Mouse (Mus musculus) G1E (cell line): ENCODE results near the gene Gabbr2. TPM values are rescaled to one million over a fixed set of nuclear protein-coding genes. Genes with fewer than 3 reads are reported as not detected.

Experiments used
- ATAC-seq: 2 replicates; pipeline ENCODE4 v1.8.0; 2016; ENCODE audit warnings: mild to moderate bottlenecking; ENCODE audit not compliant: insufficient number of reproducible peaks, poor library complexity, low FRiP score, severe bottlenecking; ENCODE audit errors: extremely low read depth
- DNase-seq: peaks from one replicate; pipeline ENCODE4 v3.0.0; 2012; ENCODE audit warnings: low spot score
- H3K27me3 ChIP-seq: 2 replicates; pipeline ENCODE4 v1.6.1; 2012; ENCODE audit warnings: mild to moderate bottlenecking, low read length, inconsistent platforms; ENCODE audit not compliant: insufficient read depth
- H3K36me3 ChIP-seq: replicated peaks from 2 replicates; pipeline ENCODE3; 2012; ENCODE audit warnings: mild to moderate bottlenecking, inconsistent platforms
- H3K4me1 ChIP-seq: 2 replicates; pipeline ENCODE4 v1.6.1; 2012; ENCODE audit warnings: low read depth, low read length, inconsistent platforms, mixed read lengths; ENCODE audit not compliant: insufficient read depth
- H3K4me3 ChIP-seq: 2 replicates; pipeline ENCODE4 v1.5.1; 2012; ENCODE audit warnings: low read depth, mild to moderate bottlenecking, inconsistent platforms, low read length, moderate library complexity, mixed read lengths
- H3K9me3 ChIP-seq: replicated peaks from 2 replicates; pipeline ENCODE4 v1.6.1; 2012; ENCODE audit warnings: inconsistent platforms
- CTCF ChIP-seq: IDR thresholded peaks from 2 replicates; pipeline ENCODE4 v1.5.1; 2012; ENCODE audit warnings: low read depth, low read length, inconsistent platforms, mixed read lengths
- GATA1 ChIP-seq: IDR thresholded peaks from 2 replicates; pipeline ENCODE4 v1.6.1; 2012; ENCODE audit warnings: borderline replicate concordance, low read length, inconsistent platforms, mixed read lengths
- GATA2 ChIP-seq: IDR thresholded peaks from 2 replicates; pipeline ENCODE4 v1.6.1; 2012; ENCODE audit warnings: low read depth, low read length, inconsistent platforms, borderline replicate concordance
- POLR2AphosphoS5 ChIP-seq: IDR thresholded peaks from 2 replicates; pipeline ENCODE4 v1.6.1; 2012; ENCODE audit warnings: low read depth, low read length, inconsistent platforms; ENCODE audit not compliant: insufficient replicate concordance
- TAL1 ChIP-seq: conservative IDR thresholded peaks from 2 replicates; pipeline ENCODE4 v1.6.1; 2012; ENCODE audit warnings: low read depth, low read length, inconsistent platforms, mixed read lengths
- polyA plus RNA-seq: library from polyadenylated mRNA; stranded (reverse); fragments of >175 nt; gene quantifications from 2 replicates; pipeline ENCODE4 v1.2.3, GENCODE M21; 2012
- total RNA-seq, 2 experiments: library from RNA; stranded (forward) in 1 of 2; stranded (reverse) in 1 of 2; fragments of 200-1000 nt in 1 of 2; fragments of >200 nt in 1 of 2; fragmentation: Nextera tagmentation in 1 of 2; gene quantifications; 2 replicates each; pipeline ENCODE4 v1.2.3; 2014 to 2017

Gabbr2 gene
- total and polyA plus RNA-seq, 3 experiments = 0.05 TPM; not detected in 2

DNA sequence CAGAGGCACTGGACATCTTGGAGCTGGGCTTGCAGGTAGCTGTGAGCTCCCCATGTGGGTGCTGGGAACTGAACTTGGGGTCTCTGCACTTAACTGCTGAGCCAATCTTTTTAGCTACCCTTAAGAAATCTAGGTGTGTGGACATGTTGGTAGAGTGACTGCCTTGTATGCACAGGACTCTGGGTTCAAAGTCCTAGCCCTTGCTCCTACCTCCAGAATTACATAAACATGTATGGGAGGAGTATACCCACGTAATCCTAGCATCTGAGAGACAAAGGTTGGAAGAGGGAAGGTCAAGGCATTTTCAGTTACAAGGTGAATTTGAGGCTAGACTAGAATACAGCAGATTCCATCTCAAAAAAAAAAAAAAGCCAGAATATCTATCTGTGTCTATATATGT, 336.4 kb downstream of the Gabbr2 start:
- DNase-seq (no peak), ATAC-seq (no peak)
- Histone ChIP-seq H3K36me3 (no peaks in the 10 kb centered on the region), H3K27me3 (peaks cover 22% of the 10 kb centered on the region), H3K4me1 (peaks cover 2% of the 10 kb centered on the region; the same call in 1 of the 2 replicates), H3K9me3 (peaks cover 4% of the 10 kb centered on the region), H3K4me3 (no peak overlapping the region)
- TF ChIP-seq POLR2AphosphoS5 (no peak), TAL1 (no peak)

DNA sequence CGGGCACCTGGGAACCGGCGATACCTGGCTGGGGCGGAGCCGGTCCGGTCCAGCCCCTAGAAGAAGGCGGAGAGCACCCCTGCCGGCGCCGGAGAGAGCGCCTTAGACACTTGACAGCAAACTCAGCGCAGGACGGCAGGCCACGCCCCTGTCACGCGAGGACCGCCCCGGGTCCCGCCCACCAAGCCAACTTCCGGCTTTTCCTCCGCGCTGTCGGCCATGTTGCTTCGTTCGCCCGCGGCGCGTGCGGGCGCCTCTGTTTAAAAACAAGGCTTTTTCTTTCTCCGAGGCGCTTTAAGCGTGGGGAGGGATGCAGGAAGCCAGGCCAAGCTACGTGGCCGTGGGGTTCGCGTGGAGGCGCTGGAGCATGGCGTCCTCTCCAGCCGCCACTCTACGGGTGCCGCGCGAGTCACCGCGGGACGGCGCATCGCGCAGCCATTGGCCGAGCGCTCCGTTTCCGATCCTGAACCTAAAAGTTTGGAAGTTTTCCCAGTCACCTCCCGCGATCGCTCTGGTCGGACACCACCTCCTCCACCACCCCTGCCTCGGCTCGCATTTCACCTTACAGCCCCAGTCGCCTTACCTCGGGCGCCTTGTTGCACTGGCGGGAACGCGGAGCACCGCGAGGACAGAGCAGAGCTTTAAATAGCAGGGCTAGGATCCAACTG, 341.5 kb downstream of the Gabbr2 start, which contains the start of gene Tbc1d2:
Tbc1d2 (minus strand) TSS at position 124 of the 668 bp plus-strand sequence.
- TF ChIP-seq GATA1 = no peak
- no peak for TF ChIP-seq POLR2AphosphoS5
- no peak for TF ChIP-seq TAL1
- no peak for TF ChIP-seq CTCF
- TF ChIP-seq GATA2 = no peak
- peak within 1 kb of the TSS; percentile 30; the same call in 1 of the 2 replicates for H3K4me3 ChIP-seq
- H3K36me3 ChIP-seq = no peaks in the 10 kb centered on the region
- peaks cover 31% of the 10 kb centered on the region for H3K27me3 ChIP-seq
- ATAC-seq (no peak), DNase-seq (no peak)
- no peaks in the 10 kb centered on the region for H3K4me1 ChIP-seq
- H3K9me3 ChIP-seq = peaks cover 12% of the 10 kb centered on the region

DNA sequence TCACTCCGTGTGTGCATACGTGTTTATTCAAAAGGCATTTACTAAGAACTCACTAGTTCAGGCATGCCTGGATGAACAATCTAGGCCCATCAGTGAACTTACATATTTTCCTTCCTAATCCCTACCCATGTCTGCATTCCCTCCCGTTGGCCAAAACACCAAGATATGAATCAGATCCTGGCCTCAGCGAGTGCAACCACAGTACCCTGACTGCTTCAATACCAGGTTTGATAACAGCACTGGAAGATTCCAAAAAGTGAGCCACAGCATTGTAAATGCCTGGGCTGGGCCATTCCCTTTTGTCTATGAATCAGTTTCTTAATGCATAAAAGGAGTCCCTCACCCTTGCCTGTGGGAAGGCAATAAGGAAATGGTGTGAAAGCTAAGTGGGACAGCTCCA, 342.5 kb downstream of the Gabbr2 start:
- H3K4me1 ChIP-seq = no peaks in the 10 kb centered on the region
- peaks cover 12% of the 10 kb centered on the region for H3K9me3 ChIP-seq
- no peaks in the 10 kb centered on the region for H3K36me3 ChIP-seq
- TF ChIP-seq POLR2AphosphoS5 = no peak
- TF ChIP-seq TAL1 = no peak
- TF ChIP-seq GATA2 = no peak
- TF ChIP-seq CTCF = no peak
- TF ChIP-seq GATA1 = no peak
- H3K27me3 ChIP-seq = peaks cover 32% of the 10 kb centered on the region
- no peak overlapping the region for H3K4me3 ChIP-seq
- no peak for ATAC-seq
- DNase-seq = no peak

DNA sequence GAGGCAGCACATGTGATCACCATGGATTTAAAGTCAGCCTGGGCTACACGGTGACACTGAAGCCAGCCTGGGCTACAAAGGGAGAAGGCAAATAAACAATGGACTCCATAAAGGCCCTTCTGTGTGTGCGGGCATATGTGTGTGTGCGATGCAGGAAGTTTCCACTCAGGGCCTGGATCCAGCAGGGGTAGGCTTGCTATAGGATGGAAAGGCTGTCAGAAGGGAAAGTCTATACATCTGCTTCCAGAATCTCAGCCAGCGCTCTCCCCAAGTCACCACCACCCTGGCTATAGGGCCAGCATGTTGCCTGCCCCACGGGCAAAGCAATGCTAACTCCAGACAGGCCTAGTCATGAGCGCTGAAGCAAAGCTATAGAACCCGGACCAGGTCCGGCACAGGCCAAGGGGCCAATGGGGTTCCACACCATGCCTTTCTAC, 348.0 kb downstream of the Gabbr2 start:
- no peak for DNase-seq
- no peak overlapping the region for H3K4me3 ChIP-seq
- H3K4me1 ChIP-seq = peaks cover 4% of the 10 kb centered on the region; the same call in 1 of the 2 replicates
- no peaks in the 10 kb centered on the region for H3K9me3 ChIP-seq
- no peak for ATAC-seq
- TF ChIP-seq CTCF (no peak), TAL1 (no peak), GATA2 (no peak), GATA1 (no peak), POLR2AphosphoS5 (no peak)
- peaks cover 30% of the 10 kb centered on the region for H3K27me3 ChIP-seq
- no peaks in the 10 kb centered on the region for H3K36me3 ChIP-seq

DNA sequence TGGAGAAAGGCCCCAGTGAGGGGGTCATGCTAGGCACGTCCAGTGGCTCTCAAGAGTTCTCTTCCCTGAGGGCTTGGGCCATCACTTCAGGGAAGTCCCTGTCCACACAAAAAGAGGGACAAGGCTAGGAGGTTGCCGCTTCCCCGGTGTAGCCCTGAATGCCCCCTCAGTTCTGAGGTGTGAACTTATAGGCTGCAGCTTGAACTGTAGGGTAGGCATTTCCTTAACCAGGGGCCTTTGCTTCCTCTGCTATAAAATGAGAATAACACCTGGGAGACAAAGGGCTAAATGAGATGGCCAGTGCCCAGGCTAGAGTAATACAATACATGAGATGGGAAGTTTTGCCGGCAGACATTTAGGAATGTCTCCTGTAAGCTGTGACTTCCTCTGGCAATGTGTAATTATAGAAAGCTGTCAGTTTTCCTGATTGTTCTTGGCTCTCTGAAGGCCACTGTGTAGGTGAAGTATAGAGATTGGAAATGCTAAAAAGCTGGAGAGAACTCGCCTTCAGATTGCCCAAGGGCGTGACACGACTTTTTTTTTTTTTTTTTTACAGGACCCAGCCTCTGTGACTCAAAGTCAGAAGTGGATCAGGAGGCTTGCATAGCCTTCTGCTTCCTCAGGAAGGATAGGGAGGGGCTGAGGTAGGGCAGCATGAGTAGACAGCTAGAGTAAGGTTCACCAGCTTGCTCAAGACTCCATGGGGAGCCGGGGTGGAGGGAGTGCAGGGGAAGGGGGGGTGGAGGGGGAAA, 348.6 kb downstream of the Gabbr2 start:
- Histone ChIP-seq H3K4me1 (peaks cover 4% of the 10 kb centered on the region; the same call in 1 of the 2 replicates), H3K36me3 (no peaks in the 10 kb centered on the region), H3K9me3 (no peaks in the 10 kb centered on the region), H3K4me3 (no peak overlapping the region), H3K27me3 (peaks cover 29% of the 10 kb centered on the region)
- DNase-seq (no peak), ATAC-seq (no peak)
- no peak for TF ChIP-seq POLR2AphosphoS5
- TF ChIP-seq GATA1 = no peak
- TF ChIP-seq GATA2 = no peak

DNA sequence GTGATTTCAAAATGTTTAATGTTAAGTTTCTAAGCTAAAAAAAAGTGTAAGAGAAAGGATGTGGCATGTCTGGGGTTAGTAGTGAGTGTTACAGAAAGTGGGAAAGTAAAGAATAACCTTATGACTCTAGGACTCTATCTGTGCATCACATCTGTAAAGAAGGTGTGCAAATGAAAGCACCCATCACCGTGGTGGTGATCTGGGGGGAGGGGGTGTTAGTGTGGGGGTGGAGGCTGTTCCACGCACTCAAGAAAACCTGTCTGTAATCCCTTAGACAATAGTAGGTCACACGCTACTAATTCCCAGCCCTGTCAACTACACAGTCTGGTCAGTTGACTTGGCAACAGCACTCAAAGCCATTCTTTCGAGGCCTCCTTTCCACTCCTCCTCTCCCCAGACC, 350.4 kb downstream of the Gabbr2 start:
- TF ChIP-seq GATA1 (no peak), POLR2AphosphoS5 (no peak), CTCF (no peak), TAL1 (no peak)
- Histone ChIP-seq H3K9me3 (no peaks in the 10 kb centered on the region), H3K4me3 (no peak overlapping the region), H3K27me3 (peaks cover 31% of the 10 kb centered on the region), H3K36me3 (no peaks in the 10 kb centered on the region), H3K4me1 (peaks cover 4% of the 10 kb centered on the region; the same call in 1 of the 2 replicates)
- no peak for ATAC-seq
- no peak for DNase-seq
